ENCODE assay signal across 15 mouse cellular contexts in genomic region chr9:42432155-42432554, GRCm38 (mm10). TPM values are rescaled to one million over a fixed set of nuclear protein-coding genes. Genes with fewer than 3 reads are reported as not detected.
DNase-seq lines count a peak whose midpoint lies in the region; ATAC-seq and TF ChIP-seq lines count a peak whose summit lies in the region.
"Had no signal": no experiment of that assay in that cellular context is flagged by ENCODE, and none has a peak within 500 bp of the region (broad histone marks: within the 10 kb centered on the region; RNA-seq: fewer than 3 reads in every experiment).

No protein-coding gene starts in this region.

- H3K4me2 ChIP-seq in liver, embryonic 14.5 days (ENCODE audit: low read depth), result no peak overlapping the region
- no peak overlapping the region for H3K4me2 ChIP-seq in liver, embryonic 12.5 days

- H3K9me3 ChIP-seq in liver, embryonic 14.5 days (ENCODE audit: control insufficient read depth, low read length), result no peaks in the 10 kb centered on the region
- H3K9me3 ChIP-seq in liver, embryonic 12.5 days (replicated peaks), result no peaks in the 10 kb centered on the region

- TF ChIP-seq EP300 in liver, embryonic 14.5 days (IDR thresholded peaks at IDR 0.05; ENCODE audit: low read depth), result no peak

- DNase-seq in gastrocnemius, adult 2 months, result no peak
- DNase-seq in gastrocnemius, postnatal 36 days, result no peak
- DNase-seq in liver, embryonic 14.5 days (ENCODE audit: low read depth in 3 of 3, low spot score in 3 of 3), result no peak
- peak; percentile 28 for DNase-seq in ES-CJ7 (ENCODE audit: low read depth, low spot score)
- peak; percentile 24 for DNase-seq in naive thymus-derived CD4-positive, alpha-beta T cell, adult 2 months (ENCODE audit: low read depth)
- no peak for DNase-seq in heart, postnatal 25 days (ENCODE audit: low spot score)
- DNase-seq in urinary bladder, adult 2 months (ENCODE audit: low spot score), result no peak
- DNase-seq: adrenal gland, postnatal 14 days; cerebellum, adult 11-12 months; embryo, embryonic 11 days; heart, adult 18-20 months; left cerebral cortex, postnatal 4 days had no signal

- H3K27ac ChIP-seq in gastrocnemius, adult 2 months, result no peak overlapping the region
- no peak overlapping the region for H3K27ac ChIP-seq in liver, embryonic 14.5 days
- H3K27ac ChIP-seq in liver, embryonic 12.5 days, result no peak overlapping the region
- H3K27ac ChIP-seq: macrophage had no signal

- no peaks in the 10 kb centered on the region for H3K27me3 ChIP-seq in liver, embryonic 14.5 days (ENCODE audit: control insufficient read depth, insufficient read depth, low read length)
- no peaks in the 10 kb centered on the region for H3K27me3 ChIP-seq in liver, embryonic 12.5 days (replicated peaks)

- peaks cover 42% of the 10 kb centered on the region for H3K36me3 ChIP-seq in liver, embryonic 14.5 days (replicated peaks; ENCODE audit: control insufficient read depth, insufficient read depth, low read depth)
- peaks cover 94% of the 10 kb centered on the region for H3K36me3 ChIP-seq in liver, embryonic 12.5 days

- ATAC-seq in liver, embryonic 14.5 days (ENCODE audit: insufficient read depth), result no peak
- ATAC-seq in liver, embryonic 12.5 days, result no peak

- H3K4me1 ChIP-seq in liver, embryonic 14.5 days (replicated peaks; ENCODE audit: control insufficient read depth in 2 of 2, insufficient read depth in 2 of 2, low read length in 1 of 2), result peaks cover 7 to 18% of the 10 kb centered on the region in 2 experiments
- H3K4me1 ChIP-seq in liver, embryonic 12.5 days, result peaks cover 32% of the 10 kb centered on the region

- WGBS in liver, embryonic 14.5 days (ENCODE audit: insufficient replicate concordance), result 70% methylated on average over 2 of the region's 2 CpGs
- 76% methylated on average over 2 of the region's 2 CpGs for WGBS in liver, embryonic 12.5 days (ENCODE audit: insufficient replicate concordance)

- TF ChIP-seq CTCF in gastrocnemius, adult 2 months (IDR thresholded peaks at IDR 0.05), result peak; percentile 28; the same call in 1 of the 2 replicates
- TF ChIP-seq CTCF in liver, embryonic 14.5 days (IDR thresholded peaks at IDR 0.05; ENCODE audit: low read depth), result peak; percentile 39; the same call in 1 of the 2 replicates

- no peak overlapping the region for H3K4me3 ChIP-seq in gastrocnemius, adult 2 months
- no peak overlapping the region for H3K4me3 ChIP-seq in liver, embryonic 14.5 days (ENCODE audit: insufficient read depth in 1 of 2, low read depth in 2 of 2, low read length in 2 of 2)
- H3K4me3 ChIP-seq in liver, embryonic 12.5 days, result no peak overlapping the region
- H3K4me3 ChIP-seq: erythroblast, embryonic 14.5 days had no signal

- H3K9ac ChIP-seq in liver, embryonic 14.5 days (replicated peaks), result no peak overlapping the region
- H3K9ac ChIP-seq in liver, embryonic 12.5 days, result no peak overlapping the region

- intact Hi-C loops in gastrocnemius, adult 2 months (cut with DNase I), result no loop called here
- intact Hi-C loops in gastrocnemius, postnatal 36 days (cut with DNase I), result no loop called here
- intact Hi-C loops in heart, postnatal 25 days (cut with DNase I), result no loop called here

RNA-seq across cellular contexts. Expression of gene Tecta, which starts 32.4 kb away (rescaled TPM):
- 1 to 10 TPM in 1 of 2 experiments, under 1 TPM in 1; 0.77 to 1.2 TPM for total RNA-seq in gastrocnemius, adult 2 months (2021)
- 1 to 10 TPM in 1 of 2 experiments, under 1 TPM in 1; 0.79 to 1.1 TPM for total RNA-seq in gastrocnemius, postnatal 36 days (2021)
- polyA plus RNA-seq in liver, embryonic 14.5 days (2012; rRNA removed), result 0.28 and 0.29 TPM in 2 replicates
- polyA plus RNA-seq in liver, embryonic 14.5 days (2014; fragmentation: Nextera tagmentation; extraction: Ambion mirVana), result 0.03 and 0.05 TPM in 2 replicates
- 0.06 and 0.07 TPM in 2 replicates for polyA plus RNA-seq in liver, embryonic 12.5 days (2016; fragmentation: Nextera tagmentation; extraction: Ambion mirVana)
- total RNA-seq in heart, postnatal 25 days (2021), result under 1 TPM in 1 of 2 experiments, not detected in 1; 0.05 TPM
- polyA plus RNA-seq in urinary bladder, adult 2 months (2012; rRNA removed), result 0.03 and 0.09 TPM in 2 replicates
- total RNA-seq: heart, adult 18-20 months had no signal
- polyA plus RNA-seq: macrophage had no signal

Comparison
In these comparisons a context has a peak if more than half of its experiments do, and no peak if none do; other contexts are left out.
1. DNase-seq: peak in ES-CJ7 (single experiment) and naive thymus-derived CD4-positive, alpha-beta T cell, adult 2 months (single experiment); none in gastrocnemius, adult 2 months (single experiment), gastrocnemius, postnatal 36 days (0 of 2), liver, embryonic 14.5 days (0 of 3), heart, postnatal 25 days (single experiment) and urinary bladder, adult 2 months (single experiment).